Mouse (Mus musculus) ovary, adult 18-20 months (tissue): ENCODE results near the gene Gzma.

Experiments used
- DNase-seq: peaks from one replicate; pipeline ENCODE4 v3.0.0; 2022; ENCODE audit warnings: low spot score, mixed read lengths

Gene Gzma

DNA sequence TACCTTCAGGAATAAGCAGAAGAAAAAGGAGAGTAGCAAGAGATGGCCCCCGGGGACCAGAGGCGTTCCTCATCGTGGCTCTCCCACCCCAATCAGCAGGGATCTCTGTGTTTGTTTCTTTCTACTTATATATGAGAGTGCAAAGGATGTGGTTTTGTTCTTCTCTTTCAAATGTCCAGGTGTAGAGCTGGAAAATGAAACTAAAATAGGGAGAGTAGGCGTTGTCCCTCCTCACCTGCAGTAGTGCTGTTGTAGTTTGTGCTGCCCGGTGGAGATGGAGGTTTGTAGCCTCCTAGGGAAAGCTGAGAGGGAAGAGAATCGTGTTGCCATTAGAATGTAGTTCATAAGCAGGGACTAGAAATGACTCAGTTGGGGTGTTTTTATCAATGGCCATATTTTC is at the start of gene Gzma:
TSS of gene Gzma (minus strand) at position 103 of the 400 bp plus-strand sequence.
- DNase-seq, result no peak

DNA sequence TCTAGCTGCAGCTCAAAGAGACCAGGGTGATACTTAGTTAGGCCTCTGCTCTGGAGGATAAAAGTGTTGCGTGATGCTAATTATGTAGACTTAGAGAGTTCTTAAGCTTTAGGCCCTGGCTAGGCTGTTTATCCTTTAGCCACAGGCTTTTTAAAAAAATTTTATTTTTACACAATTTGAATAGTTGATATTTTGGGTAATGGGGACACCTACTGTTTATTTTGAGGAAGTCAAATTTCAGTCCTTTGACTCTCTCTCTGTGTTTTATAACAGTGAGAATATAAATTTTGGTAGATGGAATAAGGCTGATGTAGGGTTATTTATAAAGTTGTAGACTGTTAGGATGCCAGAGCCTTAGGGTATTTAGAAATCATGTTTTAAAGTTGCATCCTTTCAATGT is 38.8 kb upstream of the Gzma start:
- no peak for DNase-seq

DNA sequence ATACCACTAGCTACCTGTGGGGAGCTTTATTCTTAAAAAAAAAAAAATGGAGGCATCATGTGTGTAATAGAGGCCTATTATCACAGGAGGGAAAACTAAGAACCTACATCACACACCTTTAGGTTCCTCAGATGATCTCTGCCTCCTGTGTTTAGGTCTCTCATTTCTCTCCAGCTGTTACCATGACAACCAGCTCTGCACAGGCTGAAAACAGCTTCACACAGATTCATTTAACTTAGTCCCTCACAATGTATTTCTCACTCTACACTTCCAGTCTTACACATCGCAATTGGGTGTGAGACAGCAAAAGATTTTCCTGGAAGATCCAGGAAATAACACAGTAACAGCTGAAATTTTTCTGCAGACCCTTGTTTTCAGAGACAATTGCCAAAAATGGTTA is 29.2 kb upstream of the Gzma start:
- no peak for DNase-seq

DNA sequence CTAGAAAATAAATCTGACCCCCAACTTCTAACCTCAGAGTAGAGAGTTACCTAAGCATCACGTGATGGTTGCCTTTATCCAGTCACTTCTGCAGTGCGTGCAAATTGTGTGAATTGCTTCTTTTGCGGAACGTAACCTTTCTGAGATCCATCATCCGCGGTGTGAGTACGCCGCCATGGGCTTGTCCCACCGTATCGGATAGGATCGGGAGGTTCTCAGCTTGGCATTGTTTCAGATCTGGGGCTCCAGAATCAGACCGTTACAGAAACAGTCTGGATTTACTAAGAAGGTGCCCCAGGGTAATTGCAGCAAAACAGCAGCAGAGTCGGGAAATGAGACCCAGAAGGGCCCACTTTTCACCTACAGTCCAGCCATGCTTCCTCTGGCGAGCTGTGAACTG is 20.5 kb upstream of the Gzma start:
- DNase-seq, result no peak

DNA sequence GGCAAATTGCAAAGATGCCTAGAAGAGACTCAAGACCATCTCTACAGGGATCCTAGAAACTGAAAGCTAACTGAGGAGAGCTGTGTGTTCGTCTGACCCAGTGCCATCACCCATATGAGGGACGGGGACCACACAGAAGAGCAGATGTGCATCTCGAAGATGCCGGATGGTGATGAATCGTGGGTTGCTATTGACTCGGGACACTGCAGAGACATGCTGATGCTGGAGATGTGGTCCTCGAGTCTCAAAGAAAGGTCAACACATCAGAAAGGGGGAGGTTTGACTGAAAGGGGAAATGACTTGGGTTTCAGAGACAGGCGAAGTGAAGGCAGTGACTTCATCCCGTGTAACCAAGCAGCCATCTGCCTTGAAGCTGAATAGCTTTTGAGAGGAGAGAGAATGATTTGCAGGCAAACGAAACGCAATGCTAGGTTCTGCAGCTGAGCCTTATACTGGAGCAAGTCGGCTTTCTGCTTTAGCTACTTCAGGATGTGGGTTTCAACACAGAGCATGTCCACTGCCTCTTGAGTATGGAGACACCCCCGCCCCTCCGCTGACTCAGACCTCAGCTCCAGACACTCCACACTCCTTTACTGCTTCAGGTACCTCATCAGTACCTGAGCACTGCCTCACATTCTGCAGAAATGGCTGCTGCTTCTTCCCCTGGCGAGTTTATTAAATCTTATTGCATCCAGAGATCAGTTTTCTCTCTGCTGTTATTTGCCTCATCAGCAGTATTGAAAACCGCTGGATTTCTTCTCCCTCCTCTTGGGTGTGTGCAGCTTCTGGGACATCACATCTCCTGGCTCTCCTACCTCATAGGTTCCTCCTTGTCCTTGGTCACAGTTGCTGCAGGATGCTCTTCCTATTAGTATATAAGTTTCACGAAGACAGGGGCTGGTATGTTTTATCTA is 19.8 kb upstream of the Gzma start:
- DNase-seq, result no peak

DNA sequence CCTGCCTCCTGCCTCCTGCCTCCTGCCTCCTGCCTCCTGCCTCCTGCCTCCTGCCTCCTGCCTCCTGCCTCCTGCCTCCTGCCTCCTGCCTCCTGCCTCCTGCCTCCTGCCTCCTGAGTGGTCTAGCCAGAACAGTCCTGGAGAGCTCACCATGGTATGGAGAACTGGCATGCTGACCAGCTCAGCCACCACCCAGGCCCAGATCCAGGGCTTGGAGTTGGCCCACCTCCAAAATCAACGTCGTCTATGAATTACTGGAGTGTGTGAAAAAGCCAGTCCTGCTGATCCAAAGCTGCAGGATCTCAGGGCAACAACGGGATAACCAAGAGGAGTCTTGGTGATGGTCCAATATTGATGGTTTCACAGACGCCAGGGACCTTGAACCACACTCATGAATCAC is 18.2 kb upstream of the Gzma start:
- DNase-seq, result no peak

DNA sequence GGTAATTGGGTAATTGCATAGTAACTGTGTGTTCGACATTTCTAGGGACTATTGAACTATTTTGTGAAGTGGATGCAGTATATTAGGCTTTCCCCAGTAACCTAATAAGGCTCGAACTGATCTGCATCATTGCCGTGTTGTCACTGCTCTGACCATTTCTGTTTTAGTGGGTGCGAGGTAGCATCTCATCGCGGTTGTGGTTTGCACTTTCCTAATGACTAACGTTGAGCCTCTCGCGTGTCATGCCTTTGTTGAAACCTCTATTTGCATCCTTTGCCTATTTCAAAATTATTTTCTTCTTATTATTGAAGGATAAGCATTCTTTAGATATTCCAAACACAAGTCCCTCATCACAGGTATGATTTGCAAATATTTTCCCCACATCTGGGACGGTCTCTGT is 4.0 kb upstream of the Gzma start:
- no peak for DNase-seq

DNA sequence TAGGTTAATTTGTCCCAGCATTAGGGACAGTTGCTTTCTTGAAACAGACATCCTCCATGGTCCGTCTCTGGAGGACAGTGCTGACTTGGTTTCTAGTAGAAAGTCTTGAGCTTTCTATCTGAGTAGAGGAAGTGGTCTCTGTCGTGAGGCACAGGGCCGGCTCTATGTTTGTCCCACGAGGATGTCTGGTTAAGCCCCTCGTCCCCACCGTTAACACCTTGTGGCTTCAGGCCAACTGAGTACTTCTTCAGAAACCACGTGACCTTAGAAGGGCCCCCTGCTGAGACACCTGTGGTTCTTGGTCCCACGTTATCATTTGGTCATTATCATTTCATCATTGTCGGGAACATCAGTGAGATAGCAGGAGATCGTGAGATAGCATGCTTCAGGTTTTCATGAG is 1.0 kb upstream of the Gzma start:
- DNase-seq, result no peak

DNA sequence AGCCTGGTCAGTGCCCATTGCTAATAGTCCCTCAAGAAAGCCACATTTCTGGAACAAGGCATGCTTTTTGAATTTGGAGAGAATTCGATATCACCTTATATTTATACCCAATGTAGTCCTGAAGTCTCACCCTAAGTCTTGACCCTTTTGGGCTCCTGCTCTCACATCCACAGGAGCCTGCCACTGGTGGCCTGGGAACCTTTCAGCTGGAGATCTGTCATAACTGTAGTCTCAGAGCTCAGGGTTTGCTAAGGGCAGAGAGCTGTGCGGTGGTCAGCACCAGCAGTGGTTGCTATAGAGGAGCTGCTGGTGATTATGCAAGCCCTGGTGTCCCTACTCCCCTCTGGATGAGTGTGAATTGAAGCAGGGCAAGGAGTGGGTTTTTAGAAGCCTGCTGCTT is 2.4 kb downstream of the Gzma start:
- no peak for DNase-seq

DNA sequence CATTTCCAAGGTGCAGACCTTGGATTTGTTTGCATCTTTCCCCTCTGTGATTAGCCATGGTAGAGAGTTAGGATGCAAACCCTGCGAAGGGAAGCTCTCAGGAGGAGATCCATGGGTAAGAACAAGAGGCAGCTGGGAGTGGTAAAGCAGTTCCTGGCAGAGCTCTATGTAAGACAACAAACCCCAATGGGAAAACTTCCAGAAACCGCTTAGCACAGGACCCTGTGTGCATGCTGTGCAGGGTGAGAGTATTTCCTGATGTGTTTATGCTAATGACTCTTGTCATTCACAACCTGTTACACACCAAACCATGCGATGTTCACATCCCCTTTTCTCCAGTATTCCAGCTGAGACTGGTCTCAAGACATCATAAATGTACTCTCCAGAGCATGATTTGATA is 3.8 kb downstream of the Gzma start:
- no peak for DNase-seq

DNA sequence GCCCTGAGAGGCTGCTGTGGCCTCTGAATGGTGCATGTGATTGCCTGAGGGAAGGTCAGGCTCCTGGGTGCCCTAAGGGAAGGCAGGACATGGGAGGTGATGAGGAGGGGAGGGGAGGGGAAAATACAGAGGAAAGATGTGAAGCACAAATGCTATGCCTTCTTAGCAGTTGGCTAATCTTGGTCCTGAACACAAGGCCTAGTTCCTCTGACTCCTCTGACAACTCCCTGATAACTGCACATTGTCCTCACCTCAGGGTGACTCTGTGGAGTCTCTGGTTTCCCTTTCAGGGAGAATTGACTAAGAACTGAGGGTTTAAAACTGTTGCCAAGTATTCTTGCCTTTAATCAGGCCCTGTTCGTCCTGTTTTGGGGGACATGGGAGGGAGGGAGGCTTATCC is 6.2 kb downstream of the Gzma start:
- DNase-seq, result no peak

DNA sequence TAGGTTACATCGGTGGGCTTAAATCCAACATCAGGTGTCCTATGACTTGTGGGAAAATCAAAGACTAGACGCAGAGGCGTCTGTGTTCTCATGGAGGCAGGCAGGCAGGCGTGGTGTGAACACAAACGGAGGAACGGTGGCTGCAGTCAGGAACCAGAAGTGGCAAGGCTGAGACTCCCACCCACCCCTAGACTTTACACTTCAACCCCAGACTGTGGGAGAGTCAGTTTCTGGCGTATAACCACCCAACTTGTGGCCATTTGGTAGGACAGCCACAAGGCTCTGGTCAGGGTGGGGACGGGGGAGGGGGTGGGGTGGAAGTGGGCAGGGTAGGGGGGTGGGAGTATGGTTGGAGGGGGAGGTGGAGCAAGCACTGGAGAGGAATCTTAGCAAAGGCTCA is 10.3 kb downstream of the Gzma start:
- no peak for DNase-seq

DNA sequence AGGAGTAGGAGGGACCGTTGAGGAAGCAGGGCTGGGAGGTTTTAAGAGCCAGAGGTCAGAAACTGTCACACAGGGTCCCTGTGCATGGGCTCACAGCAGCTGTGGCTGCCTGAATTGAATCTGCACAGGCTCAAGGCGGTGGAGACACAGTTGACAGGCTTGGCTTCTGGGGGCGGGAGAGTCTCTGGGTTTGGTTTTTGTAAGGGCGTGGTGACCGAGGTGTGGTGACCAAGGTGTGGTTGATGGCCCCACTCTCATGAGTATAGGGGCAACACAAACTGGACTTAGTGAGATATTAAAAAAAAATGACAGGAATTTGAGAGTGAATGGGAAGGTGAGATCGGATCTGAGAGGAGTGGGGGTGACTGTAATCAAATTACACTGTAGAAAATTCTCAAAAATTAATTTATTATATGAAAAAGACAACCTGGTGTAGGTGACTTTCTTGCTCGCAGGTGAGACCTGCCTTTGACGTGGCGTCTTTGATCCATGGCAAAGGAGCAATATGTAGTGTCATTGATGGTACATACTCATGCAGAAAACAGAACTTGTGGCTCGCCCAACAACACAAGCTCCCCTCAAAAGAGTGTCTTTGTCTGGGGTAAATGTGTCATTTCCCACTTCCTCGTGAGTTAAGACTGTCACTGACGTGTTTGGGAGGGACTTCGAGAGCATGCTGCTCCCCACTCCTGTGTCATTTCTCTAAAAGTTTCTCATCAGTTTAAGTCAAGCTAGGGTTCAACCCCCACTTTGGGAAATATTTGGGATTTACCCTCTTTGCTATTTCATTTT is 13.4 kb downstream of the Gzma start:
- no peak for DNase-seq

DNA sequence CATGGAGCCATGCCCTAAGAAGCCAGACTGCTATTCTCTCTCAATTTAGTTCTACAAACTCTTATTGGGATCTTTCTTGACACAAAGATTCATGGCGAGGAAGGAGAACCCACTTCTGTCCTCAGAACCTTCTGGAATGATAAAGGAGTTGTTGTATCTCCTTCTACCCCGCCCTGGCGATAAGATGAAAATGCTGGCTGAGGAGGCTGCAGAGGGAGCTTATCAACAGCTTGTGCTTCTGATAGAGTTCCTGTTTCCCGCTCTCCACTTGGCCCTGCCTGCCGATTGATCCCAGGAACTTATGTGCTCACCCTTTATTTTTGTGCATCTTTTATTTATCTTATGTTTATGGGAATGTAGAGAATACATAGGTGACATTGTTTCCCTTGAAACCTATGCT is 16.0 kb downstream of the Gzma start:
- no peak for DNase-seq

DNA sequence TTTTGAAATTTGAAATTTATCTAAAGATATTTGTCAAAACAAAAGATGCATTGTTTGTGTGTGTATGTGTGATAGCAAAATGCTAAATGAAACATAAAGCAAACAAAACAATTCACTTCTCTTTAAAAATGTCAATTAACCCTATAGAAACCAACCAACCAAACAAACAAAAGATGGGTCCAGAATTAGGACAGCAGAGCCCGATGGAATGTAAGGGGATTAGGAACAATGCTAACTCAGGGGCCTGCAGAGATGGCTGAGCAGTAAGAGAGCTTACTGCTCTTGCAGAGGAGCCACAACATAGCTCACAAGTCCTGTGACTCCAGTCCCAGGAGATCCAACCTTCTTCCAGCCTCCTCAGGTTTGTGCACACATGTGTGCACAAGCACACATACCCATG is 18.7 kb downstream of the Gzma start:
- DNase-seq, result no peak

DNA sequence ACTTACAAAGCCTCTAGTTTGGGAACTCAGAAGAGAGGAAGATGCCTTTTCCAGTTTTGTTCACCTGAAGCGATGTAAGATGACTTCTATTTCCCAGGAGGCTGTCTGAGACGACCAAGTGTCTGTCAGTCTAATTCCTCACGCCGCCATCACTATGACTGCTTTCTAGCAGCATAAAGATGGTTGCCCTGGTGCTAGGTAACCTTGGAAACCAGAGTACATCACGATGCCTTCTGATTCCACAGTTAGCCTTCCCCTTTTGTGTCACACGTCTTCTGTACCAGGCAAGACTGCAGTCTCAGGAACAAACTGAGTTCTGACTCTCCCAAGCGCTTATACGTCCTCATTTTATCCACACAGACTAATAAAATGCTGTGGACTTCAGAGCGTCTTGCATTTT is 21.8 kb downstream of the Gzma start:
- no peak for DNase-seq

DNA sequence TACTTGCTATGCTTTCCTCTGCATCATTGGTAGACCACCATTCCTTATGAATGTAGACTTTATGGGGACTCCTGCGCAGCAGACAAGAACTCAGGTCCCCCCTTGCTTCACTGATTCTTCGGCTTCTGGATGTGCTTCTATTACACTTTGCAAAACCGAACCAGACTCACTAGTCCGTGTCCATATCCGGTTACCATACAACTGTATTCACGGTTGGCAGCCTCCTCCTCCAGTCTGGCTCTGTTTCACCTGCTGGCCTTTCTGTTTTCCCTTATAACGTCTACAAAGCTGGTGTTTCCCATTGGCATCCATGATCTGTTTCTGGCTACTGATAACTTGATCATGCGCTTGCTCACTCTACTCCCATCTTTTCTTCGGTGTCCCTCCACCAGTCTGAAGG is 36.2 kb downstream of the Gzma start:
- DNase-seq, result no peak

DNA sequence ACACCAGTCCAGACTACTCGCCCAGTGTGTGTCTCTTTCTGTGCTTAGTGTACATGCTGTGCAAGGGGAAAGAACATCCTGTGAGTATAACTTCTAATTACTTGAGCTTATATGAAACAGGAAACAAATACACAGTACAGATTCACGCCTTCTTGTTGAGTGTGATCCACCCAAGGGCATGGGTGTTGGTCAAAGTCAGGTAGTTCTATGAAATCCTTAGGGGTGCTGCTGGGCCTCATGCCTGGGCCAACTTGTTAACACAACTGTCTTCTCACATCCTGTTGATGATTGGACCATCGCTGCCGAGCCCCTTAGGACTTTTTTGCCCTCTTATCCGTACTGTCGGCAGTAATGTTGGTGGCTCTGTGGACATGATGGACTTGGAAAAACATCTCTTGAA is 39.0 kb downstream of the Gzma start:
- no peak for DNase-seq

DNA sequence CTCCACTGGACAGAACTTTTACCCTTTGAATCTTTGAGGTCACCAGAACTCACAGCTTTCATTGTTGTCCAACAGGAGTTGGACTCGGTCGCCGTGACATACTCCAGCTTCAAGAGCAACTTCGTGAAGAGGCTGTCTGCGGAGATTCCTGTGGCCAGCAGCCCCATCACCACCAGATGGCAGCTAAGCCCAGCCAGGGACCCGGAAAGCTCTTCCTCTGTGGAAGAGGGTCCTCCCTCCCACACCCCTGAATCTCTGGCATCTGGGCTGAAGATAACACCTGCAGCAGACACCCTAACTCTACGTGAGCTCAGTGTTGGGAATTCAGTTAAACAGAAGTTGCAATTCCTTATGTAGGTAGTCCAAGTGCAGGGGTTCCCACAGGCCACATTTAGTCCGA is 45.0 kb downstream of the Gzma start:
- DNase-seq, result no peak

DNA sequence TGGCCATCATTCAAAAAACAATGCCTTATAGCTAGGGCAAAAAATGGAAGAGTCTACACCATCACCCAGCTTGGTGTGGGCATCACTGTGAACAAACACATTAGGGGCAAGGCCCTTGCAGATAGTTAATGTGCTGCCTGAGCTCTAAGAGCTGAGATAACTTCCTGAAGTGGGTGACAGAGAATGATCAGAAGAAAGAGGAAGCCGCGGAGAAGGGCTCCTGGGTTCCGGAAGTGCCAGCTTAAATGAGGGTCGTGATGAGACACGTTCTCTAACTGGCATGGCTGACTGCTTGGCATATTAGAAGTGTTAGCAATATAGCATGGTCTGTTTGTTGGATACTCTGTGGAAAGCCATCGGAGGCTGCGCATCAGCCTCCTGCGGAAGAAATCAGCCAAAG is 46.6 kb downstream of the Gzma start:
- DNase-seq, result no peak

DNA sequence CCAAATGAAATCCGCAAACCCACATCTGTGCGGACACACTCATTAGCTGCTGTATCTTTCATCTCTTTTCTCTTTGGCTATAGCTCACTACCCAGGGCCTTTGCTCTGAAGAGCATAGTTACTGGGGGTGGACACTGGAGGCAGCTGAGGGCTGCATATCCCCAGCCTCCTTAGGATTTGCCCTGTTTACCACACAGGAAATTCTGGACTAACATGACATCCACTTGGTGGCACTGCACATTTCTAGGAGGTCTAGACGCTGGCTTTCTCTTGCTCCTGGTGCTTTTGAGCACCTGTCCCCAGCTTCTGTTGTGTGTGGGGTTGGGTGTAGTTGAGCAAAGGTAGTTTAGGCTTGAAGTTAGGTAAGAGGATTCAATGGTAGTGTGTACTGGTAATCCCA is 53.1 kb downstream of the Gzma start:
- DNase-seq, result no peak

DNA sequence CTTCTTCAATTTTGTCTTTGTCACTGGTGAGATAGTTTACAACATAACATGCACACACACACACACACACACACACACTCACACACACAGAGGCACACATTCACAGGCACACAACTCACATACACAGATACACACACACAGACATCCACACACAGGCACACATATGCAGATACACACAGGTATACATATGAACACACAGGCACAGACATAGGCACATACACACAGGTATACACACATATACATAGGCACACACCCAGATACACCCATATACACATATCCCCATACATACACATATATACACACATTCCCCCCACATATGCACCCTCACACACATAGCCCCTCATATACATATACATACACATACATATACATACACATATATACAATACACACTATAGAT is 53.8 kb downstream of the Gzma start:
- DNase-seq, result no peak

DNA sequence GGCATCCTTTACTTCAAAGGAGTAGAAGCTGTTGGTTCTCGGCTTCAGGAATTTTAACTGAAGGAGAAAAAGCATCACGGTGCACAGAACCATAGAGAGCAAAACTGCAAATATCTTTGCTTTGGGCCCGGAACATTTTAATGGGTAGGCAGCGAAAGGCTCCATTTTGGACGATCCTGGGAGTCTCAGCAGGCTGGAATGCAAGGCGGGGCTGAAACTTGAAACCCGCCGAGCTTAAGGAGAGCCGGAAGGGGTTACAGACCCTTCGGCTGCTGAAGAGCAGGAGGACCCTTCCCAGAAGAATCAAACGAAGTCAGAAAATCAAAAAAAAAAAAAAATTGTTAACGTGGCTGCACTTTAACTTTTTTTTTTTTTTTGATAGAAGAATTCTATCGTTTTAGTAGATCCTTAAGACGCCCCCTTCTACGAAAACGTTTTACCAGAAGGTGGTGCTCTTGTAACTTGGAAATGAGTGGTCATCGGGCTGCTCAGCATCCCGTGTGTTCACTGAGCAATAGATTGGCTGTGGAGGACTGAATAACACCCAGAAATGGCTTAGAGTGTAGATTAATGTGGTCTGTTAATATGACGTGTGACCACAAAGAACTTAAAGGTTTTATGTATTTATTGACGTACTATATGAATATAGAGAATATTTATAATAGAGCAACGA is 54.4 kb downstream of the Gzma start, which contains the start of gene Gpx8:
TSS of gene Gpx8 (minus strand) at position 200 of the 673 bp plus-strand sequence.
- DNase-seq, result peak; percentile 55
